Mouse (Mus musculus): ENCODE data around the gene Ropn1. TPM values are rescaled to one million over a fixed set of nuclear protein-coding genes. Genes with fewer than 3 reads are reported as not detected.

The Ropn1 gene
- polyA plus RNA-seq, 1 experiment from 2014 or later = not detected

GRCm38 (mm10) chr16:34657983-34658382 lies 8.3 kb downstream of the Ropn1 start:
- Histone ChIP-seq H3K4me1 (peaks cover 12% of the 10 kb centered on the region), H3K36me3 (ENCODE audit: poor library complexity, severe bottlenecking) (no peaks in the 10 kb centered on the region), H3K9me3 (replicated peaks) (no peaks in the 10 kb centered on the region), H3K27ac (no peak overlapping the region), H3K27me3 (no peaks in the 10 kb centered on the region), H3K4me2 (peak overlapping the region; percentile 61), H3K9ac (no peak overlapping the region), H3K4me3 (peak overlapping the region; percentile 37)
- 26% methylated on average over 5 of the region's 5 CpGs for WGBS
- ATAC-seq = no peak

GRCm38 (mm10) chr16:34658388-34658787 lies 8.7 kb downstream of the Ropn1 start:
- Histone ChIP-seq H3K27ac (no peak overlapping the region), H3K4me1 (peaks cover 12% of the 10 kb centered on the region), H3K9ac (no peak overlapping the region), H3K36me3 (ENCODE audit: poor library complexity, severe bottlenecking) (no peaks in the 10 kb centered on the region), H3K9me3 (replicated peaks) (no peaks in the 10 kb centered on the region), H3K4me3 (peak overlapping the region; percentile 37; the same call in 1 of the 2 replicates), H3K4me2 (peak overlapping the region; percentile 61), H3K27me3 (no peaks in the 10 kb centered on the region)
- peak; percentile 79 for ATAC-seq
- WGBS = 37% methylated on average over 11 of the region's 11 CpGs

- no peak overlapping the region for H3K9ac ChIP-seq
- peaks cover 33% of the 10 kb centered on the region for H3K27me3 ChIP-seq
- peaks cover 5% of the 10 kb centered on the region; the same call in 1 of the 2 replicates for H3K4me1 ChIP-seq
- H3K4me3 ChIP-seq = no peak overlapping the region
- no peaks in the 10 kb centered on the region for H3K9me3 ChIP-seq (replicated peaks)
- WGBS = 70% methylated on average over 3 of the region's 3 CpGs
- no peak for ATAC-seq
- H3K36me3 ChIP-seq (ENCODE audit: poor library complexity, severe bottlenecking) = no peaks in the 10 kb centered on the region
- no peak overlapping the region for H3K27ac ChIP-seq
- no peak overlapping the region for H3K4me2 ChIP-seq
Observed at GRCm38 (mm10) chr16:34664553-34664952, 14.8 kb downstream of the Ropn1 start.

- H3K9me3 ChIP-seq (replicated peaks) = no peaks in the 10 kb centered on the region
- H3K27ac ChIP-seq = no peak overlapping the region
- peaks cover 5% of the 10 kb centered on the region; the same call in 1 of the 2 replicates for H3K4me1 ChIP-seq
- no peak overlapping the region for H3K9ac ChIP-seq
- H3K4me2 ChIP-seq = peak overlapping the region; percentile 40
- peak overlapping the region; percentile 1; the same call in 1 of the 2 replicates for H3K4me3 ChIP-seq
- H3K27me3 ChIP-seq = peaks cover 45% of the 10 kb centered on the region
- 2% methylated on average over 20 of the region's 20 CpGs for WGBS
- no peaks in the 10 kb centered on the region for H3K36me3 ChIP-seq (ENCODE audit: poor library complexity, severe bottlenecking)
- ATAC-seq = peak; percentile 74
Observed at GRCm38 (mm10) chr16:34667031-34667726, 17.5 kb downstream of the Ropn1 start.

GRCm38 (mm10) chr16:34668341-34668740 lies 18.6 kb downstream of the Ropn1 start:
- Histone ChIP-seq H3K4me3 (no peak overlapping the region), H3K27ac (no peak overlapping the region), H3K27me3 (peaks cover 46% of the 10 kb centered on the region), H3K4me2 (no peak overlapping the region), H3K9ac (no peak overlapping the region), H3K4me1 (peaks cover 9% of the 10 kb centered on the region; the same call in 1 of the 2 replicates), H3K36me3 (ENCODE audit: poor library complexity, severe bottlenecking) (no peaks in the 10 kb centered on the region), H3K9me3 (replicated peaks) (no peaks in the 10 kb centered on the region)
- no peak for ATAC-seq
- WGBS = 84% methylated on average over 9 of the region's 9 CpGs

- Histone ChIP-seq H3K4me3 (no peak overlapping the region), H3K9me3 (replicated peaks) (no peaks in the 10 kb centered on the region), H3K4me1 (peaks cover 16% of the 10 kb centered on the region), H3K27me3 (peaks cover 35% of the 10 kb centered on the region), H3K36me3 (ENCODE audit: poor library complexity, severe bottlenecking) (no peaks in the 10 kb centered on the region), H3K4me2 (no peak overlapping the region), H3K27ac (no peak overlapping the region), H3K9ac (no peak overlapping the region)
- 14% methylated on average over 7 of the region's 7 CpGs for WGBS
- ATAC-seq = no peak
Observed at GRCm38 (mm10) chr16:34671966-34672365, 22.2 kb downstream of the Ropn1 start.

GRCm38 (mm10) chr16:34672822-34673221 lies 23.1 kb downstream of the Ropn1 start:
- 54% methylated on average over 3 of the region's 3 CpGs for WGBS
- Histone ChIP-seq H3K36me3 (ENCODE audit: poor library complexity, severe bottlenecking) (no peaks in the 10 kb centered on the region), H3K27me3 (peaks cover 29% of the 10 kb centered on the region), H3K4me3 (no peak overlapping the region), H3K27ac (no peak overlapping the region), H3K9me3 (replicated peaks) (no peaks in the 10 kb centered on the region), H3K4me2 (no peak overlapping the region), H3K4me1 (peaks cover 11% of the 10 kb centered on the region; the same call in 1 of the 2 replicates), H3K9ac (no peak overlapping the region)
- ATAC-seq = no peak

- peaks cover 11% of the 10 kb centered on the region; the same call in 1 of the 2 replicates for H3K4me1 ChIP-seq
- H3K27me3 ChIP-seq = peaks cover 14% of the 10 kb centered on the region
- no peak overlapping the region for H3K4me2 ChIP-seq
- H3K9ac ChIP-seq = no peak overlapping the region
- no peak for ATAC-seq
- WGBS = 47% methylated on average over 6 of the region's 6 CpGs
- H3K27ac ChIP-seq = no peak overlapping the region
- H3K36me3 ChIP-seq (ENCODE audit: poor library complexity, severe bottlenecking) = no peaks in the 10 kb centered on the region
- no peaks in the 10 kb centered on the region for H3K9me3 ChIP-seq (replicated peaks)
- H3K4me3 ChIP-seq = no peak overlapping the region
Observed at GRCm38 (mm10) chr16:34674365-34674764, 24.6 kb downstream of the Ropn1 start.

- Histone ChIP-seq H3K36me3 (ENCODE audit: poor library complexity, severe bottlenecking) (no peaks in the 10 kb centered on the region), H3K27ac (no peak overlapping the region), H3K4me3 (no peak overlapping the region), H3K27me3 (no peaks in the 10 kb centered on the region), H3K9me3 (replicated peaks) (no peaks in the 10 kb centered on the region), H3K4me2 (no peak overlapping the region), H3K4me1 (no peaks in the 10 kb centered on the region), H3K9ac (no peak overlapping the region)
- ATAC-seq = no peak
Observed at GRCm38 (mm10) chr16:34681823-34682222, 32.1 kb downstream of the Ropn1 start.

GRCm38 (mm10) chr16:34689879-34690278 lies 40.2 kb downstream of the Ropn1 start:
- Histone ChIP-seq H3K4me1 (peaks cover 7% of the 10 kb centered on the region), H3K27ac (no peak overlapping the region), H3K4me2 (no peak overlapping the region), H3K36me3 (ENCODE audit: poor library complexity, severe bottlenecking) (no peaks in the 10 kb centered on the region), H3K4me3 (peak overlapping the region; percentile 68), H3K27me3 (no peaks in the 10 kb centered on the region), H3K9ac (no peak overlapping the region), H3K9me3 (replicated peaks) (no peaks in the 10 kb centered on the region)
- 67% methylated on average over 3 of the region's 3 CpGs for WGBS
- ATAC-seq = peak; percentile 48

GRCm38 (mm10) chr16:34690334-34691144 lies 40.8 kb downstream of the Ropn1 start, which contains the start of gene Ccdc14:
Ccdc14 (plus strand) TSS chr16:34690616.
- peak within 1 kb of the TSS; percentile 79 for H3K9ac ChIP-seq
- H3K27me3 ChIP-seq = no peaks in the 10 kb centered on the region
- no peaks in the 10 kb centered on the region for H3K9me3 ChIP-seq (replicated peaks)
- ATAC-seq = peak; percentile 95
- H3K36me3 ChIP-seq (ENCODE audit: poor library complexity, severe bottlenecking) = no peaks in the 10 kb centered on the region
- peak within 1 kb of the TSS; percentile 68 for H3K4me3 ChIP-seq
- peak within 1 kb of the TSS; percentile 71 for H3K4me2 ChIP-seq
- peak within 1 kb of the TSS; percentile 85 for H3K27ac ChIP-seq
- H3K4me1 ChIP-seq = peaks cover 7% of the 10 kb centered on the region
- WGBS = under 1% methylated on average over 53 of the region's 53 CpGs

GRCm38 (mm10) chr16:34691156-34691555 lies 41.4 kb downstream of the Ropn1 start:
- peak overlapping the region; percentile 71 for H3K4me2 ChIP-seq

More at GRCm38 (mm10) chr16:34691156-34691555, 41.4 kb downstream of the Ropn1 start:
- peak overlapping the region; percentile 79 for H3K9ac ChIP-seq
- peaks cover 7% of the 10 kb centered on the region for H3K4me1 ChIP-seq
- peak overlapping the region; percentile 85; the same call in 1 of the 2 replicates for H3K27ac ChIP-seq
- WGBS = 9% methylated on average over 11 of the region's 11 CpGs
- 0 out of 2 replicates have a peak, but pooled peaks cover 6% of the 10 kb centered on the region for H3K36me3 ChIP-seq (ENCODE audit: poor library complexity, severe bottlenecking)
- ATAC-seq = no peak
- no peaks in the 10 kb centered on the region for H3K27me3 ChIP-seq
- peak overlapping the region; percentile 68 for H3K4me3 ChIP-seq
- no peaks in the 10 kb centered on the region for H3K9me3 ChIP-seq (replicated peaks)

Measured in forebrain, embryonic 13.5 days (tissue).